Mouse (Mus musculus) layer of hippocampus, adult 2 months (tissue): ENCODE data around the gene Lrrc8b. TPM values are rescaled to one million over a fixed set of nuclear protein-coding genes. Genes with fewer than 3 reads are reported as not detected.
A peak's percentile ranks its signal among the peaks of the same experiment; 100 is the strongest.

Source experiments
- DNase-seq, 2 experiments: peaks; one replicate each; pipeline ENCODE4 v3.0.0; 2022; ENCODE audit warnings: low spot score in 2 of 2
- H3K27ac ChIP-seq: fragments of 200-600 bp; 2 replicates; pipeline ENCODE4 v1.8.1; 2022
- H3K4me3 ChIP-seq: fragments of 200-600 bp; 2 replicates; pipeline ENCODE4 v1.8.1; 2022; ENCODE audit warnings: mild to moderate bottlenecking
- CTCF ChIP-seq: fragments of 200-600 bp; conservative IDR thresholded peaks from 2 replicates; pipeline ENCODE4 v1.8.1; 2022; ENCODE audit warnings: antibody characterized with exemption, mild to moderate bottlenecking, moderate library complexity
- total RNA-seq, 2 experiments: library from RNA; stranded (reverse); gene quantifications; 2 replicates each; pipeline ENCODE4 v1.2.3; 2021

The Lrrc8b gene
- total RNA-seq, 2 experiments from 2014 or later = 61.6 TPM

- Histone ChIP-seq H3K4me3 (no peak overlapping the region), H3K27ac (no peak overlapping the region)
- DNase-seq = peak in 1 of 2 experiments; percentile 8
- TF ChIP-seq CTCF = no peak
Measured at GRCm38 (mm10) chr5:105410521-105411293, 4.9 kb upstream of the Lrrc8b start.

- H3K27ac ChIP-seq = no peak overlapping the region
- H3K4me3 ChIP-seq = no peak overlapping the region
- no peak for TF ChIP-seq CTCF
- no peak for DNase-seq
Measured at GRCm38 (mm10) chr5:105411294-105411570, 4.3 kb upstream of the Lrrc8b start.

GRCm38 (mm10) chr5:105411768-105412167 lies 3.8 kb upstream of the Lrrc8b start:
- Histone ChIP-seq H3K27ac (no peak overlapping the region), H3K4me3 (no peak overlapping the region)
- peak in 1 of 2 experiments; percentile 9 for DNase-seq
- TF ChIP-seq CTCF = no peak

GRCm38 (mm10) chr5:105412634-105413033 lies 2.9 kb upstream of the Lrrc8b start:
- Histone ChIP-seq H3K27ac (no peak overlapping the region), H3K4me3 (no peak overlapping the region)
- DNase-seq = peak in 1 of 2 experiments; percentile 2
- TF ChIP-seq CTCF = no peak

GRCm38 (mm10) chr5:105414341-105415120 lies 1.0 kb upstream of the Lrrc8b start:
- TF ChIP-seq CTCF = no peak
- peak overlapping the region; percentile 98 for H3K27ac ChIP-seq
- no peak for DNase-seq
- peak overlapping the region; percentile 70 for H3K4me3 ChIP-seq

GRCm38 (mm10) chr5:105415951-105416675 lies 538 bp downstream of the Lrrc8b start:
- no peak for DNase-seq
- H3K27ac ChIP-seq = peak overlapping the region; percentile 98
- peak; percentile 37 for TF ChIP-seq CTCF
- peak overlapping the region; percentile 91 for H3K4me3 ChIP-seq

GRCm38 (mm10) chr5:105417217-105417616 lies 1.6 kb downstream of the Lrrc8b start:
- TF ChIP-seq CTCF = no peak
- H3K27ac ChIP-seq = peak overlapping the region; percentile 98; the same call in 1 of the 2 replicates
- DNase-seq = no peak
- H3K4me3 ChIP-seq = peak overlapping the region; percentile 91; the same call in 1 of the 2 replicates

- H3K4me3 ChIP-seq = no peak overlapping the region
Measured at GRCm38 (mm10) chr5:105418364-105418763, 2.8 kb downstream of the Lrrc8b start.

GRCm38 (mm10) chr5:105418851-105419250 lies 3.3 kb downstream of the Lrrc8b start:
- no peak for DNase-seq
- Histone ChIP-seq H3K4me3 (no peak overlapping the region), H3K27ac (no peak overlapping the region)
- no peak for TF ChIP-seq CTCF

More at GRCm38 (mm10) chr5:105418364-105418763, 2.8 kb downstream of the Lrrc8b start:
- DNase-seq = no peak
- TF ChIP-seq CTCF = no peak
- H3K27ac ChIP-seq = no peak overlapping the region

GRCm38 (mm10) chr5:105425587-105425986 lies 10.0 kb downstream of the Lrrc8b start:
- Histone ChIP-seq H3K4me3 (no peak overlapping the region), H3K27ac (no peak overlapping the region)
- DNase-seq = no peak
- no peak for TF ChIP-seq CTCF

GRCm38 (mm10) chr5:105427326-105427725 lies 11.8 kb downstream of the Lrrc8b start:
- Histone ChIP-seq H3K27ac (0 out of 2 replicates have a peak overlapping the region, but pooled peaks have one; percentile 32), H3K4me3 (no peak overlapping the region)
- TF ChIP-seq CTCF = no peak
- no peak for DNase-seq

- DNase-seq = no peak
- no peak overlapping the region for H3K4me3 ChIP-seq
- no peak for TF ChIP-seq CTCF
- H3K27ac ChIP-seq = peak overlapping the region; percentile 32
Measured at GRCm38 (mm10) chr5:105428265-105428974, 12.8 kb downstream of the Lrrc8b start.

- no peak for DNase-seq
- Histone ChIP-seq H3K27ac (no peak overlapping the region), H3K4me3 (no peak overlapping the region)
- TF ChIP-seq CTCF = no peak
Measured at GRCm38 (mm10) chr5:105430148-105430547, 14.6 kb downstream of the Lrrc8b start.
